Mouse (Mus musculus) brain, embryonic 18.5 days (tissue): Measurements from ENCODE around the gene Acvr1b.

Source experiments
- DNase-seq: peaks from one replicate; pipeline ENCODE4 v3.0.0-alpha.2; 2012; ENCODE audit warnings: low read depth, low spot score

The Acvr1b gene

GRCm38 (mm10) chr15:101248029-101248710, 74.3 kb downstream of the Acvr1b start:
- no peak for DNase-seq

GRCm38 (mm10) chr15:101250220-101250800, 76.4 kb downstream of the Acvr1b start:
- no peak for DNase-seq

- no peak for DNase-seq
These were observed 78.1 kb downstream of the Acvr1b start for GRCm38 (mm10) chr15:101251930-101252329.

GRCm38 (mm10) chr15:101252614-101253013, 78.7 kb downstream of the Acvr1b start:
- no peak for DNase-seq

GRCm38 (mm10) chr15:101253563-101253885, 79.7 kb downstream of the Acvr1b start:
- DNase-seq = no peak

GRCm38 (mm10) chr15:101253886-101254795, 80.3 kb downstream of the Acvr1b start, which contains the start of gene Nr4a1:
Nr4a1 (plus strand) TSS chr15:101254269.
- no peak for DNase-seq

- no peak for DNase-seq
These were observed 82.1 kb downstream of the Acvr1b start for GRCm38 (mm10) chr15:101255842-101256462.

GRCm38 (mm10) chr15:101256463-101257206, 82.8 kb downstream of the Acvr1b start:
- DNase-seq = no peak

- DNase-seq = no peak
These were observed 84.6 kb downstream of the Acvr1b start for GRCm38 (mm10) chr15:101258420-101258819.

GRCm38 (mm10) chr15:101259922-101260321, 86.1 kb downstream of the Acvr1b start:
- DNase-seq = no peak

GRCm38 (mm10) chr15:101260387-101260786, 86.5 kb downstream of the Acvr1b start:
- DNase-seq = no peak

GRCm38 (mm10) chr15:101260874-101261622, 87.2 kb downstream of the Acvr1b start:
- no peak for DNase-seq

- no peak for DNase-seq
These were observed 88.6 kb downstream of the Acvr1b start for GRCm38 (mm10) chr15:101262502-101262901.
